Mouse (Mus musculus): ENCODE measurements at regions not wholly inside any gene's neighbourhood (a gene's known extent, or its start where the extent isn't known, plus 50 kb on each side); places are given as distances from the start of the nearest gene placed in this dataset.

GRCm38 (mm10) chr1:118748196-118748595 is 120.5 kb downstream of the Tfcp2l1 start:
- TF ChIP-seq CTCF (conservative IDR thresholded peaks at IDR 0.05; ENCODE audit: low read length) (no peak), NANOG (IDR thresholded peaks at IDR 0.05; ENCODE audit: borderline replicate concordance, low read length) (no peak)

All from E14TG2a.4 (cell line).